Mouse (Mus musculus): ENCODE data around the gene Farsb. TPM values are rescaled to one million over a fixed set of nuclear protein-coding genes. Genes with fewer than 3 reads are reported as not detected.

The Farsb gene
- 122 and 145 TPM in 2 replicates for polyA plus RNA-seq (2014; fragmentation: Nextera tagmentation; extraction: Ambion mirVana)

- DNase-seq (ENCODE audit: low spot score) (peak; percentile 97), ATAC-seq (ENCODE audit: low read depth) (peak; percentile 97)
- peak within 1 kb of the TSS; percentile 95 for H3K4me3 ChIP-seq (ENCODE audit: low read depth, low read length)
- WGBS: 0% methylated on average over 31 of the region's 31 CpGs
- H3K9ac ChIP-seq (ENCODE audit: low read depth, low read length): peak within 1 kb of the TSS; percentile 87
- H3K4me1 ChIP-seq (ENCODE audit: control insufficient read depth, insufficient read depth, low read length): peaks cover 24% of the 10 kb centered on the region
- 0 out of 2 replicates have a peak, but pooled peaks cover 4% of the 10 kb centered on the region for H3K36me3 ChIP-seq (ENCODE audit: control insufficient read depth, insufficient read depth, low read length)
- H3K9me3 ChIP-seq (ENCODE audit: control insufficient read depth, low read length): no peaks in the 10 kb centered on the region
- H3K27ac ChIP-seq (replicated peaks; ENCODE audit: low read depth, low read length): peak within 1 kb of the TSS; percentile 87
- no peaks in the 10 kb centered on the region for H3K27me3 ChIP-seq (replicated peaks; ENCODE audit: control insufficient read depth, insufficient read depth, low read length)
- peak within 1 kb of the TSS; percentile 92 for H3K4me2 ChIP-seq (ENCODE audit: low read depth, low read length)
These were observed at the start of gene Farsb for GRCm38 (mm10) chr1:78488752-78489492. Gene Farsb, minus strand, starts transcription at chr1:78488897.

GRCm38 (mm10) chr1:78538396-78538795, 49.7 kb upstream of the Farsb start:
- H3K9me3 ChIP-seq (ENCODE audit: control insufficient read depth, low read length): no peaks in the 10 kb centered on the region
- H3K4me1 ChIP-seq (ENCODE audit: control insufficient read depth, insufficient read depth, low read length): peaks cover 21% of the 10 kb centered on the region; the same call in 1 of the 2 replicates
- H3K27me3 ChIP-seq (replicated peaks; ENCODE audit: control insufficient read depth, insufficient read depth, low read length): no peaks in the 10 kb centered on the region
- no peak overlapping the region for H3K9ac ChIP-seq (ENCODE audit: low read depth, low read length)
- H3K36me3 ChIP-seq (ENCODE audit: control insufficient read depth, insufficient read depth, low read length): no peaks in the 10 kb centered on the region
- WGBS: 63% methylated on average over 5 of the region's 5 CpGs
- H3K4me3 ChIP-seq (ENCODE audit: low read depth, low read length): no peak overlapping the region
- H3K4me2 ChIP-seq (ENCODE audit: low read depth, low read length): peak overlapping the region; percentile 76; the same call in 1 of the 2 replicates
- no peak overlapping the region; the same call in 1 of the 2 replicates for H3K27ac ChIP-seq (replicated peaks; ENCODE audit: low read depth, low read length)
- ATAC-seq (ENCODE audit: low read depth) (peak; percentile 34; the same call in 1 of the 2 replicates), DNase-seq (ENCODE audit: low spot score) (peak; percentile 69)

- Histone ChIP-seq H3K4me1 (ENCODE audit: control insufficient read depth, insufficient read depth, low read length) (peaks cover 21% of the 10 kb centered on the region; the same call in 1 of the 2 replicates), H3K4me3 (ENCODE audit: low read depth, low read length) (peak overlapping the region; percentile 38), H3K9me3 (ENCODE audit: control insufficient read depth, low read length) (no peaks in the 10 kb centered on the region), H3K4me2 (ENCODE audit: low read depth, low read length) (peak overlapping the region; percentile 76), H3K9ac (ENCODE audit: low read depth, low read length) (peak overlapping the region; percentile 55), H3K27me3 (replicated peaks; ENCODE audit: control insufficient read depth, insufficient read depth, low read length) (no peaks in the 10 kb centered on the region), H3K36me3 (ENCODE audit: control insufficient read depth, insufficient read depth, low read length) (no peaks in the 10 kb centered on the region), H3K27ac (replicated peaks; ENCODE audit: low read depth, low read length) (peak overlapping the region; percentile 70)
- 17% methylated on average over 16 of the region's 16 CpGs for WGBS
- DNase-seq (ENCODE audit: low spot score): peak; percentile 89
- ATAC-seq (ENCODE audit: low read depth): peak; percentile 87
These were observed 48.9 kb upstream of the Farsb start for GRCm38 (mm10) chr1:78537494-78538010.

DNA sequence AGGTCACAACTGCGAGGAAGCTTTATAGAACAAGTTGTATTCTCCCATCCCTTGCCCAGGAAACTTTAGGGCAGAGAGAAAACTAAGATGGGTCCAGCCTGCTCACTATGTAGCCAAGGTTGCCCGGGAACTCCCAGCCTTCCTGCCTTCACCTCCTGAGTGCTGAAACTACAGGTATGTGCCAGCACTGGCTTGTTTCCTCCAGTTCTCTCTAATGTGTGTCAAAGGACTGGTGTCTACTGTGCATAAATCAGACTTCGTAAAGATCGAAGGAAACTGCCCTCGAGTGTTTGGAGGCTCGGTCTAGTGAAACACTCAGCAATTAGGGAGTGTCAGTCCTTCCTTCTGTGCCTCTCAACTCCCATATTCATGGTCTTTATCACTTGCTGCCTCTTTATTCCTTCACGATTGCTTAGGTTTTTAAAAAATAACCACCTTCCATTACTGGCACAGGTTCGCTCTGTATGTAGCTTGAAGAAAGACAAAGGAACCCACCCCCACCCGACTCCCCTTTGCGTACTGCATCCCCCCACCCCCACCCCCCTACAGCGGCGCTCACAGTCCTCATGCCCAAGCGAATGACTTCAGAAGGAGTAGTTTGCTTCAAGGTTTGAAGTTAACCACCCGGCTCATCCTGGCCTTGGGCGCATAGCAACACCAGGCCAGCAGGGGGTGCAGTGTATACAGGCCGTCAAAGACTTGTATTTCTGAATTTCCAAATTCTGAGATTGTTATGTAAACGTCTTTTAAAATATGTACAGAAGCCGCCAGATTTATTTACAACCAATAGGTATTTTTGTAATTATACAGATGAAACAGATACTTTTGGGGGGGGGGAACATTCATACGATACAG, 47.8 kb upstream of the Farsb start:
- no peaks in the 10 kb centered on the region for H3K9me3 ChIP-seq (ENCODE audit: control insufficient read depth, low read length)
- DNase-seq (ENCODE audit: low spot score): peak; percentile 79
- no peak for ATAC-seq (ENCODE audit: low read depth)
- no peak overlapping the region for H3K27ac ChIP-seq (replicated peaks; ENCODE audit: low read depth, low read length)
- peaks cover 21% of the 10 kb centered on the region; the same call in 1 of the 2 replicates for H3K4me1 ChIP-seq (ENCODE audit: control insufficient read depth, insufficient read depth, low read length)
- 33% methylated on average over 19 of the region's 19 CpGs for WGBS
- no peaks in the 10 kb centered on the region for H3K27me3 ChIP-seq (replicated peaks; ENCODE audit: control insufficient read depth, insufficient read depth, low read length)
- H3K4me2 ChIP-seq (ENCODE audit: low read depth, low read length): peak overlapping the region; percentile 76
- no peak overlapping the region for H3K9ac ChIP-seq (ENCODE audit: low read depth, low read length)
- H3K36me3 ChIP-seq (ENCODE audit: control insufficient read depth, insufficient read depth, low read length): no peaks in the 10 kb centered on the region
- H3K4me3 ChIP-seq (ENCODE audit: low read depth, low read length): peak overlapping the region; percentile 38

GRCm38 (mm10) chr1:78534428-78535150, 45.9 kb upstream of the Farsb start:
- Histone ChIP-seq H3K4me3 (ENCODE audit: low read depth, low read length) (no peak overlapping the region), H3K4me2 (ENCODE audit: low read depth, low read length) (no peak overlapping the region), H3K36me3 (ENCODE audit: control insufficient read depth, insufficient read depth, low read length) (no peaks in the 10 kb centered on the region), H3K27ac (replicated peaks; ENCODE audit: low read depth, low read length) (no peak overlapping the region), H3K27me3 (replicated peaks; ENCODE audit: control insufficient read depth, insufficient read depth, low read length) (no peaks in the 10 kb centered on the region), H3K9ac (ENCODE audit: low read depth, low read length) (no peak overlapping the region), H3K4me1 (ENCODE audit: control insufficient read depth, insufficient read depth, low read length) (peaks cover 20% of the 10 kb centered on the region; the same call in 1 of the 2 replicates), H3K9me3 (ENCODE audit: control insufficient read depth, low read length) (no peaks in the 10 kb centered on the region)
- WGBS: 90% methylated on average over 9 of the region's 9 CpGs
- ATAC-seq (ENCODE audit: low read depth) (no peak), DNase-seq (ENCODE audit: low spot score) (no peak)

- Histone ChIP-seq H3K4me1 (ENCODE audit: control insufficient read depth, insufficient read depth, low read length) (no peaks in the 10 kb centered on the region), H3K27me3 (replicated peaks; ENCODE audit: control insufficient read depth, insufficient read depth, low read length) (no peaks in the 10 kb centered on the region), H3K9ac (ENCODE audit: low read depth, low read length) (no peak overlapping the region), H3K4me3 (ENCODE audit: low read depth, low read length) (no peak overlapping the region), H3K9me3 (ENCODE audit: control insufficient read depth, low read length) (no peaks in the 10 kb centered on the region), H3K27ac (replicated peaks; ENCODE audit: low read depth, low read length) (peak overlapping the region; percentile 13), H3K4me2 (ENCODE audit: low read depth, low read length) (no peak overlapping the region), H3K36me3 (ENCODE audit: control insufficient read depth, insufficient read depth, low read length) (no peaks in the 10 kb centered on the region)
- DNase-seq (ENCODE audit: low spot score) (peak; percentile 84), ATAC-seq (ENCODE audit: low read depth) (peak; percentile 87)
- 72% methylated on average over 15 of the region's 15 CpGs for WGBS
These were observed 43.6 kb upstream of the Farsb start for GRCm38 (mm10) chr1:78532184-78532800.

GRCm38 (mm10) chr1:78530500-78531215, 42.0 kb upstream of the Farsb start:
- ATAC-seq (ENCODE audit: low read depth): no peak
- no peak overlapping the region for H3K4me3 ChIP-seq (ENCODE audit: low read depth, low read length)
- no peaks in the 10 kb centered on the region for H3K27me3 ChIP-seq (replicated peaks; ENCODE audit: control insufficient read depth, insufficient read depth, low read length)
- H3K4me2 ChIP-seq (ENCODE audit: low read depth, low read length): no peak overlapping the region
- no peaks in the 10 kb centered on the region for H3K9me3 ChIP-seq (ENCODE audit: control insufficient read depth, low read length)
- H3K4me1 ChIP-seq (ENCODE audit: control insufficient read depth, insufficient read depth, low read length): 0 out of 2 replicates have a peak, but pooled peaks cover 2% of the 10 kb centered on the region
- 69% methylated on average over 7 of the region's 7 CpGs for WGBS
- no peak for DNase-seq (ENCODE audit: low spot score)
- no peaks in the 10 kb centered on the region for H3K36me3 ChIP-seq (ENCODE audit: control insufficient read depth, insufficient read depth, low read length)
- no peak overlapping the region for H3K27ac ChIP-seq (replicated peaks; ENCODE audit: low read depth, low read length)
- H3K9ac ChIP-seq (ENCODE audit: low read depth, low read length): no peak overlapping the region
